Comparison of ENCODE assay signal across 16 mouse cellular contexts in genomic region chr7:140953133-140953532, GRCm38 (mm10). TPM values are rescaled to one million over a fixed set of nuclear protein-coding genes. Genes with fewer than 3 reads are reported as not detected.
DNase-seq lines count a peak whose midpoint lies in the region; ATAC-seq and TF ChIP-seq lines count a peak whose summit lies in the region.
"Had no signal": no experiment of that assay in that cellular context is flagged by ENCODE, and none has a peak within 500 bp of the region (broad histone marks: within the 10 kb centered on the region; RNA-seq: fewer than 3 reads in every experiment).

No protein-coding gene starts in this region.

- H3K27ac ChIP-seq in kidney, adult 2 months (ENCODE audit: insufficient read depth, low read depth, low read length), result peak overlapping the region; percentile 60
- no peak overlapping the region for H3K27ac ChIP-seq in intestine, embryonic 16.5 days (ENCODE audit: low read length)
- 0 out of 2 replicates have a peak overlapping the region, but pooled peaks have one; percentile 9 for H3K27ac ChIP-seq in stomach, postnatal 0 days (replicated peaks)
- H3K27ac ChIP-seq in hindbrain, embryonic 10.5 days, result no peak overlapping the region
- H3K27ac ChIP-seq: forebrain, embryonic 10.5 days; midbrain, embryonic 12.5 days had no signal

- no peaks in the 10 kb centered on the region for H3K27me3 ChIP-seq in kidney, adult 2 months (replicated peaks; ENCODE audit: control insufficient read depth, insufficient read depth, low read length)
- H3K27me3 ChIP-seq in megakaryocyte, embryonic 14.5 days (replicated peaks), result no peaks in the 10 kb centered on the region
- H3K27me3 ChIP-seq in intestine, embryonic 16.5 days (replicated peaks; ENCODE audit: control insufficient read depth, insufficient read depth, low read length), result no peaks in the 10 kb centered on the region
- H3K27me3 ChIP-seq in stomach, postnatal 0 days (ENCODE audit: control insufficient read depth, insufficient read depth, low read length), result no peaks in the 10 kb centered on the region
- 0 out of 2 replicates have a peak, but pooled peaks cover 2% of the 10 kb centered on the region for H3K27me3 ChIP-seq in hindbrain, embryonic 10.5 days (ENCODE audit: insufficient read depth, poor library complexity, severe bottlenecking)

- WGBS in kidney, adult 2 months, result 57% methylated on average over 11 of the region's 11 CpGs
- WGBS in intestine, embryonic 16.5 days, result 64% methylated on average over 11 of the region's 11 CpGs
- WGBS in stomach, postnatal 0 days, result 61% methylated on average over 11 of the region's 11 CpGs
- 85% methylated on average over 11 of the region's 11 CpGs for WGBS in hindbrain, embryonic 10.5 days

- H3K9me3 ChIP-seq in megakaryocyte, embryonic 14.5 days, result no peaks in the 10 kb centered on the region
- no peaks in the 10 kb centered on the region for H3K9me3 ChIP-seq in intestine, embryonic 16.5 days (ENCODE audit: control insufficient read depth, low read length)
- H3K9me3 ChIP-seq in stomach, postnatal 0 days (ENCODE audit: control insufficient read depth, low read length), result no peaks in the 10 kb centered on the region
- H3K9me3 ChIP-seq in hindbrain, embryonic 10.5 days, result no peaks in the 10 kb centered on the region
- H3K9me3 ChIP-seq: forebrain, embryonic 10.5 days; midbrain, embryonic 12.5 days had no signal

- TF ChIP-seq CTCF in kidney, adult 2 months (conservative IDR thresholded peaks at IDR 0.05; ENCODE audit: insufficient read depth, insufficient read length, low read depth, low read length), result no peak
- no peak for TF ChIP-seq CTCF in stomach, postnatal 0 days (IDR thresholded peaks at IDR 0.05; ENCODE audit: low read depth)

- no peak for ATAC-seq in megakaryocyte, adult 5-6 weeks (ENCODE audit: poor library complexity, severe bottlenecking)
- ATAC-seq in intestine, embryonic 16.5 days, result no peak
- ATAC-seq in stomach, postnatal 0 days (ENCODE audit: low FRiP score, low TSS enrichment), result no peak

- no peak for TF ChIP-seq EP300 in stomach, postnatal 0 days (optimal IDR thresholded peaks at IDR 0.05)

- no peak overlapping the region for H3K9ac ChIP-seq in intestine, embryonic 16.5 days (ENCODE audit: low read depth, low read length)
- H3K9ac ChIP-seq in stomach, postnatal 0 days (ENCODE audit: low read length), result peak overlapping the region; percentile 41; the same call in 1 of the 2 replicates
- H3K9ac ChIP-seq: midbrain, embryonic 12.5 days had no signal

- peak overlapping the region; percentile 90 for H3K4me2 ChIP-seq in intestine, embryonic 16.5 days (ENCODE audit: low read depth, low read length)
- H3K4me2 ChIP-seq in stomach, postnatal 0 days (replicated peaks; ENCODE audit: low read depth), result peak overlapping the region; percentile 61
- H3K4me2 ChIP-seq: midbrain, embryonic 12.5 days had no signal

- no peaks in the 10 kb centered on the region for H3K36me3 ChIP-seq in kidney, adult 2 months (ENCODE audit: control insufficient read depth, insufficient read depth, low read length)
- peaks cover 63% of the 10 kb centered on the region for H3K36me3 ChIP-seq in megakaryocyte, embryonic 14.5 days (replicated peaks; ENCODE audit: low read length)
- peaks cover 9% of the 10 kb centered on the region for H3K36me3 ChIP-seq in intestine, embryonic 16.5 days (ENCODE audit: control insufficient read depth, insufficient read depth, low read length)
- H3K36me3 ChIP-seq in stomach, postnatal 0 days (ENCODE audit: control insufficient read depth, insufficient read depth, low read length), result peaks cover 13% of the 10 kb centered on the region
- peaks cover 28% of the 10 kb centered on the region for H3K36me3 ChIP-seq in hindbrain, embryonic 10.5 days
- H3K36me3 ChIP-seq: midbrain, embryonic 12.5 days had no signal

- no peak for TF ChIP-seq POLR2A in kidney, adult 2 months (IDR thresholded peaks at IDR 0.05; ENCODE audit: low read depth, low read length)

- H3K4me3 ChIP-seq in kidney, adult 2 months (ENCODE audit: insufficient read depth, low read depth, low read length), result no peak overlapping the region
- H3K4me3 ChIP-seq in megakaryocyte, embryonic 14.5 days (replicated peaks), result peak overlapping the region; percentile 84
- peak overlapping the region; percentile 63; the same call in 1 of the 2 replicates for H3K4me3 ChIP-seq in intestine, embryonic 16.5 days (ENCODE audit: low read length)
- H3K4me3 ChIP-seq in stomach, postnatal 0 days (ENCODE audit: low read depth, low read length), result no peak overlapping the region
- H3K4me3 ChIP-seq in hindbrain, embryonic 10.5 days, result no peak overlapping the region
- H3K4me3 ChIP-seq: forebrain, embryonic 10.5 days; midbrain, embryonic 12.5 days had no signal

- DNase-seq in kidney, adult 2 months, result no peak
- no peak for DNase-seq in kidney, adult 11 months
- no peak for DNase-seq in stomach, postnatal 0 days (ENCODE audit: low spot score)
- no peak for DNase-seq in hindbrain, embryonic 10.5 days (ENCODE audit: low spot score)
- DNase-seq in adipocyte (ENCODE audit: low spot score), result no peak
- DNase-seq: gastrocnemius, postnatal 10 days; right cerebral cortex, postnatal 14 days; thymus, adult 2 months had no signal

- no peaks in the 10 kb centered on the region for H3K4me1 ChIP-seq in kidney, adult 2 months (ENCODE audit: control insufficient read depth, insufficient read depth, low read length)
- peaks cover 97% of the 10 kb centered on the region for H3K4me1 ChIP-seq in megakaryocyte, embryonic 14.5 days
- peaks cover 52% of the 10 kb centered on the region for H3K4me1 ChIP-seq in intestine, embryonic 16.5 days (ENCODE audit: control insufficient read depth, insufficient read depth, low read length)
- peaks cover 4% of the 10 kb centered on the region; the same call in 1 of the 2 replicates for H3K4me1 ChIP-seq in stomach, postnatal 0 days (replicated peaks; ENCODE audit: control insufficient read depth, insufficient read depth)
- H3K4me1 ChIP-seq in hindbrain, embryonic 10.5 days (replicated peaks), result peaks cover 68% of the 10 kb centered on the region

RNA-seq across cellular contexts. Expression of gene Gm45717, which starts 2.6 kb away (rescaled TPM):
- polyA plus RNA-seq in kidney, adult 2 months (2012; rRNA removed), result 0.27 TPM in 1 of 2 replicates, not detected in the other
- not detected in 2 replicates for polyA plus RNA-seq in megakaryocyte, embryonic 14.5 days (2012; ENCODE audit: insufficient read depth, low replicate concordance)
- not detected in 2 replicates for total RNA-seq in megakaryocyte, adult 5-6 weeks (2015)
- total RNA-seq in megakaryocyte, adult 5-6 weeks (2017), result 0.88 TPM in 1 of 2 replicates, not detected in the other
- 1.0 TPM in 1 of 2 replicates, not detected in the other for polyA plus RNA-seq in intestine, embryonic 16.5 days (2015; fragmentation: Nextera tagmentation; extraction: Ambion mirVana)
- polyA plus RNA-seq in stomach, postnatal 0 days (2015; fragmentation: Nextera tagmentation; extraction: Ambion mirVana), result 0.32 and 0.71 TPM in 2 replicates
- polyA plus RNA-seq in hindbrain, embryonic 10.5 days (2016; fragmentation: Nextera tagmentation; extraction: Ambion mirVana), result 0.35 and 0.80 TPM in 2 replicates
- total RNA-seq: gastrocnemius, postnatal 10 days; left cerebral cortex, adult 18-20 months had no signal
- polyA plus RNA-seq: midbrain, embryonic 12.5 days; neural tube, embryonic 14.5 days; thymus, adult 2 months had no signal

RNA-seq across cellular contexts. Expression of gene Ifitm2, which starts 2.7 kb away (rescaled TPM):
- polyA plus RNA-seq in kidney, adult 2 months (2012; rRNA removed), result 642 and 737 TPM in 2 replicates
- polyA plus RNA-seq in megakaryocyte, embryonic 14.5 days (2012; ENCODE audit: insufficient read depth, low replicate concordance), result 93.8 and 722 TPM in 2 replicates
- total RNA-seq in megakaryocyte, adult 5-6 weeks (2015), result 773 and 813 TPM in 2 replicates
- 401 and 447 TPM in 2 replicates for total RNA-seq in megakaryocyte, adult 5-6 weeks (2017)
- 1,203 and 1,252 TPM in 2 replicates for polyA plus RNA-seq in intestine, embryonic 16.5 days (2015; fragmentation: Nextera tagmentation; extraction: Ambion mirVana)
- 932 and 1,048 TPM in 2 replicates for polyA plus RNA-seq in stomach, postnatal 0 days (2015; fragmentation: Nextera tagmentation; extraction: Ambion mirVana)
- polyA plus RNA-seq in hindbrain, embryonic 10.5 days (2016; fragmentation: Nextera tagmentation; extraction: Ambion mirVana), result 388 and 494 TPM in 2 replicates

RNA-seq across cellular contexts. Expression of gene Ifitm5, which starts 3.0 kb away (rescaled TPM):
- polyA plus RNA-seq in kidney, adult 2 months (2012; rRNA removed), result 0.87 and 1.4 TPM in 2 replicates
- polyA plus RNA-seq in megakaryocyte, embryonic 14.5 days (2012; ENCODE audit: insufficient read depth, low replicate concordance), result not detected in 2 replicates
- 0.78 and 2.3 TPM in 2 replicates for total RNA-seq in megakaryocyte, adult 5-6 weeks (2015)
- 1.3 TPM in 1 of 2 replicates, not detected in the other for total RNA-seq in megakaryocyte, adult 5-6 weeks (2017)
- polyA plus RNA-seq in intestine, embryonic 16.5 days (2015; fragmentation: Nextera tagmentation; extraction: Ambion mirVana), result 2.0 and 2.4 TPM in 2 replicates
- polyA plus RNA-seq in stomach, postnatal 0 days (2015; fragmentation: Nextera tagmentation; extraction: Ambion mirVana), result 0.58 and 0.82 TPM in 2 replicates
- polyA plus RNA-seq in hindbrain, embryonic 10.5 days (2016; fragmentation: Nextera tagmentation; extraction: Ambion mirVana), result 1.3 and 2.7 TPM in 2 replicates
- total RNA-seq: common myeloid progenitor, adult 5-6 weeks; left cerebral cortex, adult 18-20 months had no signal

RNA-seq across cellular contexts. Expression of gene Pgghg, which starts 11.9 kb away (rescaled TPM):
- 58.0 and 71.2 TPM in 2 replicates for polyA plus RNA-seq in kidney, adult 2 months (2012; rRNA removed)
- 6.6 and 7.4 TPM in 2 replicates for polyA plus RNA-seq in megakaryocyte, embryonic 14.5 days (2012; ENCODE audit: insufficient read depth, low replicate concordance)
- total RNA-seq in megakaryocyte, adult 5-6 weeks (2015), result 8.7 and 9.3 TPM in 2 replicates
- 7.8 and 10.2 TPM in 2 replicates for total RNA-seq in megakaryocyte, adult 5-6 weeks (2017)
- polyA plus RNA-seq in intestine, embryonic 16.5 days (2015; fragmentation: Nextera tagmentation; extraction: Ambion mirVana), result 23.4 and 23.6 TPM in 2 replicates
- polyA plus RNA-seq in stomach, postnatal 0 days (2015; fragmentation: Nextera tagmentation; extraction: Ambion mirVana), result 10.1 and 12.3 TPM in 2 replicates
- polyA plus RNA-seq in hindbrain, embryonic 10.5 days (2016; fragmentation: Nextera tagmentation; extraction: Ambion mirVana), result 16.8 and 17.0 TPM in 2 replicates

RNA-seq across cellular contexts. Expression of gene Ifitm1, which starts 13.9 kb away (rescaled TPM):
- 125 and 135 TPM in 2 replicates for polyA plus RNA-seq in kidney, adult 2 months (2012; rRNA removed)
- polyA plus RNA-seq in megakaryocyte, embryonic 14.5 days (2012; ENCODE audit: insufficient read depth, low replicate concordance), result 27.5 and 76.2 TPM in 2 replicates
- total RNA-seq in megakaryocyte, adult 5-6 weeks (2015), result 110 and 111 TPM in 2 replicates
- 48.4 and 56.3 TPM in 2 replicates for total RNA-seq in megakaryocyte, adult 5-6 weeks (2017)
- polyA plus RNA-seq in intestine, embryonic 16.5 days (2015; fragmentation: Nextera tagmentation; extraction: Ambion mirVana), result 117 and 123 TPM in 2 replicates
- polyA plus RNA-seq in stomach, postnatal 0 days (2015; fragmentation: Nextera tagmentation; extraction: Ambion mirVana), result 162 and 173 TPM in 2 replicates
- 5.1 and 6.9 TPM in 2 replicates for polyA plus RNA-seq in hindbrain, embryonic 10.5 days (2016; fragmentation: Nextera tagmentation; extraction: Ambion mirVana)

Comparison
In these comparisons a context has a peak if more than half of its experiments do, and no peak if none do; other contexts are left out.
1. H3K27ac ChIP-seq: peak in kidney, adult 2 months (single experiment) and stomach, postnatal 0 days (single experiment); none in intestine, embryonic 16.5 days (single experiment) and hindbrain, embryonic 10.5 days (single experiment).
2. H3K4me3 ChIP-seq: peak in megakaryocyte, embryonic 14.5 days (single experiment) and intestine, embryonic 16.5 days (single experiment); none in kidney, adult 2 months (single experiment), stomach, postnatal 0 days (single experiment) and hindbrain, embryonic 10.5 days (single experiment).